Mouse (Mus musculus) urinary bladder, postnatal 36 days (tissue): ENCODE measurements at regions not wholly inside any gene's neighbourhood (a gene's known extent, or its start where the extent isn't known, plus 50 kb on each side); places are given as distances from the start of the nearest gene placed in this dataset.
"Not testable (repeated sequence)": the region's sequence is repeated elsewhere in the genome, so short reads cannot be mapped to it uniquely, and the experiment has no call there.

Experiments
- DNase-seq, 2 experiments: peaks; one replicate each; pipeline ENCODE4 v3.0.0; 2022; ENCODE audit warnings: low spot score in 2 of 2, mixed read lengths in 1 of 2

- no peak for DNase-seq
Measured at GRCm38 (mm10) chr12:74825664-74826063, 351.5 kb downstream of the Kcnh5 start.

GRCm38 (mm10) chr12:74824735-74825494 lies 352.2 kb downstream of the Kcnh5 start:
- peak in 1 of 2 experiments; percentile 28 for DNase-seq

GRCm38 (mm10) chr12:74816181-74816580 lies 361.0 kb downstream of the Kcnh5 start:
- not testable (repeated sequence) for DNase-seq

GRCm38 (mm10) chr12:74808571-74808970 lies 368.6 kb downstream of the Kcnh5 start:
- DNase-seq, result not testable (repeated sequence)

- not testable (repeated sequence) for DNase-seq
Measured at GRCm38 (mm10) chr12:74807926-74808325, 369.2 kb downstream of the Kcnh5 start.

- no peak for DNase-seq
Measured at GRCm38 (mm10) chr12:74803740-74804512, 373.2 kb downstream of the Kcnh5 start.

- no peak for DNase-seq
Measured at GRCm38 (mm10) chr12:74792036-74792435, 385.1 kb downstream of the Kcnh5 start.

GRCm38 (mm10) chr12:74762284-74762683 lies 414.8 kb downstream of the Kcnh5 start:
- DNase-seq, result no peak

GRCm38 (mm10) chr12:74745051-74745450 lies 428.9 kb upstream of the Gm11042 start:
- no peak for DNase-seq

GRCm38 (mm10) chr12:74728866-74729265 lies 412.7 kb upstream of the Gm11042 start:
- DNase-seq, result no peak

GRCm38 (mm10) chr12:74679149-74679548 lies 363.0 kb upstream of the Gm11042 start:
- DNase-seq, result no peak

GRCm38 (mm10) chr12:74677835-74678234 lies 361.6 kb upstream of the Gm11042 start:
- no peak for DNase-seq

GRCm38 (mm10) chr12:74658406-74658805 lies 342.2 kb upstream of the Gm11042 start:
- DNase-seq, result no peak

GRCm38 (mm10) chr12:74657036-74657648 lies 340.9 kb upstream of the Gm11042 start:
- no peak for DNase-seq

- DNase-seq, result no peak
Measured at GRCm38 (mm10) chr12:74651256-74651655, 335.1 kb upstream of the Gm11042 start.

GRCm38 (mm10) chr12:74632827-74633226 lies 316.6 kb upstream of the Gm11042 start:
- DNase-seq, result no peak

- DNase-seq, result no peak
Measured at GRCm38 (mm10) chr12:74595208-74595607, 279.0 kb upstream of the Gm11042 start.

GRCm38 (mm10) chr12:74554599-74554998 lies 238.4 kb upstream of the Gm11042 start:
- no peak for DNase-seq

- DNase-seq, result no peak
Measured at GRCm38 (mm10) chr12:74544172-74544571, 228.0 kb upstream of the Gm11042 start.

GRCm38 (mm10) chr12:74534882-74535281 lies 218.7 kb upstream of the Gm11042 start:
- no peak for DNase-seq

- peak; percentile 29 to 48 for DNase-seq
Measured at GRCm38 (mm10) chr12:74528983-74529566, 212.9 kb upstream of the Gm11042 start.

- DNase-seq, result no peak
Measured at GRCm38 (mm10) chr12:74527190-74527621, 211.0 kb upstream of the Gm11042 start.
